Mouse (Mus musculus) CH12.LX (cell line): Measurements from ENCODE around the gene Acat1. TPM values are rescaled to one million over a fixed set of nuclear protein-coding genes. Genes with fewer than 3 reads are reported as not detected.

ENCODE experiments used
- DNase-seq: peaks from one replicate; pipeline ENCODE4 v3.0.0-alpha.2; 2013; ENCODE audit errors: extremely low read depth
- H3K27ac ChIP-seq: 2 replicates; pipeline ENCODE4 v1.5.1; 2012; ENCODE audit warnings: low read depth, mild to moderate bottlenecking, control low read depth, moderate library complexity; ENCODE audit not compliant: insufficient read depth
- H3K27me3 ChIP-seq: replicated peaks from 2 replicates; pipeline ENCODE3; 2012; ENCODE audit warnings: inconsistent platforms
- H3K36me3 ChIP-seq, 2 experiments: replicated peaks in 1 of 2; 2 replicates each; pipeline versions ENCODE3 to v1.6.1; 2012; ENCODE audit warnings: inconsistent platforms in 1 of 2, low read length in 1 of 2, mild to moderate bottlenecking in 1 of 2, mixed read lengths in 1 of 2, moderate library complexity in 1 of 2; ENCODE audit not compliant: control insufficient read depth in 1 of 2, insufficient read depth in 1 of 2
- H3K4me1 ChIP-seq, 2 experiments: 2 replicates each; pipeline ENCODE4 v1.6.1; 2012; ENCODE audit warnings: inconsistent platforms in 1 of 2, moderate library complexity in 1 of 2; ENCODE audit not compliant: insufficient read depth in 2 of 2, control insufficient read depth in 1 of 2
- H3K4me2 ChIP-seq: 2 replicates; pipeline ENCODE4 v1.6.1; 2012; ENCODE audit warnings: low read depth, mild to moderate bottlenecking, control low read depth; ENCODE audit not compliant: poor library complexity, insufficient read depth, severe bottlenecking
- H3K4me3 ChIP-seq, 3 experiments: fragments of 150-350 bp in 1 of 3; sonication (generic) in 1 of 3; replicated peaks in 1 of 3; 2 replicates each; pipeline versions ENCODE3 to v1.5.1; 2011 to 2012; ENCODE audit warnings: low read depth in 2 of 3, low read length in 2 of 3, mild to moderate bottlenecking in 2 of 3, moderate library complexity in 2 of 3, control low read depth in 1 of 3, improper control_type of control experiment in 1 of 3, inconsistent platforms in 1 of 3, mixed read lengths in 1 of 3; ENCODE audit not compliant: poor library complexity in 1 of 3
- H3K79me2 ChIP-seq: replicated peaks from 2 replicates; pipeline ENCODE4 v1.6.1; 2012; ENCODE audit warnings: mild to moderate bottlenecking, moderate library complexity; ENCODE audit not compliant: control insufficient read depth, poor library complexity, insufficient read depth, severe bottlenecking; ENCODE audit errors: extremely low read depth
- H3K9ac ChIP-seq: 2 replicates; pipeline ENCODE4 v1.6.1; 2012; ENCODE audit warnings: low read depth, mild to moderate bottlenecking, control low read depth, moderate library complexity; ENCODE audit not compliant: insufficient read depth
- H3K9me3 ChIP-seq: replicated peaks from 2 replicates; pipeline ENCODE3; 2012; ENCODE audit warnings: low read length, inconsistent platforms, mixed read lengths
- BHLHE40 ChIP-seq: IDR thresholded peaks from 2 replicates; pipeline ENCODE4 v1.6.1; 2011; ENCODE audit warnings: mild to moderate bottlenecking, low read depth, low read length, improper control_type of control experiment
- CHD1 ChIP-seq: IDR thresholded peaks from 2 replicates; pipeline ENCODE4 v1.6.1; 2012; ENCODE audit warnings: low read depth, low read length, improper control_type of control experiment, inconsistent platforms
- CHD2 ChIP-seq: IDR thresholded peaks from 2 replicates; pipeline ENCODE4 v1.6.1; 2011; ENCODE audit warnings: low read length, improper control_type of control experiment
- CTCF ChIP-seq, 2 experiments: IDR thresholded peaks in 1 of 2; conservative IDR thresholded peaks in 1 of 2; 2 replicates each; pipeline ENCODE4 v1.5.1; 2011 to 2012; ENCODE audit warnings: low read depth in 2 of 2, low read length in 2 of 2, improper control_type of control experiment in 1 of 2, inconsistent platforms in 1 of 2, mild to moderate bottlenecking in 1 of 2, moderate library complexity in 1 of 2
- E2F4 ChIP-seq: IDR thresholded peaks from 2 replicates; pipeline ENCODE4 v1.6.1; 2011; ENCODE audit warnings: low read depth, low read length, improper control_type of control experiment; ENCODE audit not compliant: insufficient replicate concordance
- ELF1 ChIP-seq: IDR thresholded peaks from 2 replicates; pipeline ENCODE4 v1.6.1; 2014; ENCODE audit warnings: low read depth, mild to moderate bottlenecking, inconsistent platforms, low read length, improper control_type of control experiment
- EP300 ChIP-seq: IDR thresholded peaks from 2 replicates; pipeline ENCODE4 v1.6.1; 2011; ENCODE audit warnings: low read length, improper control_type of control experiment
- ETS1 ChIP-seq: conservative IDR thresholded peaks from 2 replicates; pipeline ENCODE4 v1.6.1; 2012; ENCODE audit warnings: low read depth, mild to moderate bottlenecking, inconsistent platforms, low read length, improper control_type of control experiment, moderate library complexity
- GABPA ChIP-seq: IDR thresholded peaks from 2 replicates; pipeline ENCODE4 v1.6.1; 2012; ENCODE audit warnings: low read depth, low read length, improper control_type of control experiment, inconsistent platforms; ENCODE audit not compliant: insufficient replicate concordance
- HCFC1 ChIP-seq: IDR thresholded peaks from 2 replicates; pipeline ENCODE4 v1.6.1; 2012; ENCODE audit warnings: low read depth, mild to moderate bottlenecking, inconsistent platforms, low read length, improper control_type of control experiment
- IRF4 ChIP-seq: IDR thresholded peaks from 2 replicates; pipeline ENCODE4 v1.6.1; 2014; ENCODE audit warnings: low read depth, mild to moderate bottlenecking, inconsistent platforms, low read length, improper control_type of control experiment
- JUN ChIP-seq: IDR thresholded peaks from 2 replicates; pipeline ENCODE4 v1.6.1; 2011; ENCODE audit warnings: low read depth, mild to moderate bottlenecking, low read length, improper control_type of control experiment, moderate library complexity; ENCODE audit not compliant: insufficient read depth
- JUND ChIP-seq: conservative IDR thresholded peaks from 2 replicates; pipeline ENCODE4 v1.6.1; 2011; ENCODE audit warnings: low read depth, low read length, improper control_type of control experiment
- KAT2A ChIP-seq: IDR thresholded peaks from 2 replicates; pipeline ENCODE4 v1.6.1; 2012; ENCODE audit warnings: low read length, improper control_type of control experiment, inconsistent platforms; ENCODE audit not compliant: insufficient replicate concordance
- MAFK ChIP-seq: IDR thresholded peaks from 2 replicates; pipeline ENCODE4 v1.6.1; 2011; ENCODE audit warnings: low read length, improper control_type of control experiment; ENCODE audit not compliant: insufficient replicate concordance
- MAX ChIP-seq: IDR thresholded peaks from 2 replicates; pipeline ENCODE4 v1.6.1; 2011; ENCODE audit warnings: low read length, improper control_type of control experiment
- MAZ ChIP-seq: IDR thresholded peaks from 2 replicates; pipeline ENCODE4 v1.6.1; 2012; ENCODE audit warnings: low read depth, mild to moderate bottlenecking, inconsistent platforms, low read length, improper control_type of control experiment, moderate library complexity
- MEF2A ChIP-seq: IDR thresholded peaks from 2 replicates; pipeline ENCODE4 v1.6.1; 2014; ENCODE audit warnings: low read depth, mild to moderate bottlenecking, inconsistent platforms, low read length, improper control_type of control experiment, borderline replicate concordance
- MXI1 ChIP-seq: IDR thresholded peaks from 2 replicates; pipeline ENCODE4 v1.6.1; 2011; ENCODE audit warnings: mild to moderate bottlenecking, low read depth, low read length, improper control_type of control experiment
- MYC ChIP-seq: IDR thresholded peaks from 2 replicates; pipeline ENCODE4 v1.6.1; 2011; ENCODE audit warnings: low read depth, mild to moderate bottlenecking, improper control_type of control experiment, low read length
- NELFE ChIP-seq: IDR thresholded peaks from 2 replicates; pipeline ENCODE4 v1.6.1; 2011; ENCODE audit warnings: low read depth, low read length, improper control_type of control experiment
- NRF1 ChIP-seq: IDR thresholded peaks from 2 replicates; pipeline ENCODE4 v1.6.1; 2014; ENCODE audit warnings: low read depth, mild to moderate bottlenecking, inconsistent platforms, low read length, improper control_type of control experiment, moderate library complexity
- PAX5 ChIP-seq: IDR thresholded peaks from 2 replicates; pipeline ENCODE4 v1.6.1; 2012; ENCODE audit warnings: low read length, inconsistent platforms, mixed read lengths
- POLR2A ChIP-seq: IDR thresholded peaks from 2 replicates; pipeline ENCODE4 v1.6.1; 2011; ENCODE audit warnings: low read depth, mild to moderate bottlenecking, improper control_type of control experiment, low read length
- POLR2AphosphoS2 ChIP-seq: IDR thresholded peaks from 2 replicates; pipeline ENCODE4 v1.6.1; 2011; ENCODE audit warnings: low read depth, low read length, improper control_type of control experiment
- RAD21 ChIP-seq: IDR thresholded peaks from 2 replicates; pipeline ENCODE4 v1.6.1; 2011; ENCODE audit warnings: low read depth, mild to moderate bottlenecking, low read length, improper control_type of control experiment, moderate library complexity
- RCOR1 ChIP-seq: conservative IDR thresholded peaks from 2 replicates; pipeline ENCODE4 v1.6.1; 2012; ENCODE audit warnings: low read depth, mild to moderate bottlenecking, inconsistent platforms, low read length, improper control_type of control experiment
- SIN3A ChIP-seq: IDR thresholded peaks from 2 replicates; pipeline ENCODE4 v1.6.1; 2012; ENCODE audit warnings: low read length, improper control_type of control experiment, inconsistent platforms
- SMC3 ChIP-seq: IDR thresholded peaks from 2 replicates; pipeline ENCODE4 v1.6.1; 2011; ENCODE audit warnings: low read depth, low read length, improper control_type of control experiment
- TBP ChIP-seq: conservative IDR thresholded peaks from 2 replicates; pipeline ENCODE4 v1.6.1; 2011; ENCODE audit warnings: low read depth, low read length, improper control_type of control experiment
- TCF12 ChIP-seq: IDR thresholded peaks from 2 replicates; pipeline ENCODE4 v1.6.1; 2014; ENCODE audit warnings: low read depth, mild to moderate bottlenecking, inconsistent platforms, low read length, improper control_type of control experiment
- UBTF ChIP-seq: IDR thresholded peaks from 2 replicates; pipeline ENCODE4 v1.6.1; 2012; ENCODE audit warnings: low read depth, mild to moderate bottlenecking, inconsistent platforms, low read length, improper control_type of control experiment, moderate library complexity
- USF1 ChIP-seq: IDR thresholded peaks from 2 replicates; pipeline ENCODE4 v1.6.1; 2014; ENCODE audit warnings: low read depth, mild to moderate bottlenecking, inconsistent platforms, low read length, improper control_type of control experiment
- USF2 ChIP-seq: conservative IDR thresholded peaks from 2 replicates; pipeline ENCODE4 v1.6.1; 2011; ENCODE audit warnings: low read depth, low read length, improper control_type of control experiment
- ZC3H11A ChIP-seq: IDR thresholded peaks from 2 replicates; pipeline ENCODE4 v1.6.1; 2012; ENCODE audit warnings: low read depth, mild to moderate bottlenecking, inconsistent platforms, low read length, improper control_type of control experiment
- ZKSCAN1 ChIP-seq: IDR thresholded peaks from 2 replicates; pipeline ENCODE4 v1.6.1; 2012; ENCODE audit warnings: low read depth, inconsistent platforms, low read length, improper control_type of control experiment, borderline replicate concordance
- ZMIZ1 ChIP-seq: IDR thresholded peaks from 2 replicates; pipeline ENCODE4 v1.6.1; 2012; ENCODE audit warnings: low read depth, mild to moderate bottlenecking, inconsistent platforms, low read length, improper control_type of control experiment
- ZNF384 ChIP-seq: IDR thresholded peaks from 2 replicates; pipeline ENCODE4 v1.6.1; 2012; ENCODE audit warnings: low read depth, low read length, improper control_type of control experiment, inconsistent platforms
- dilution Hi-C: fragments of 300-500 bp; cut with MboI; formaldehyde crosslinking; loops from 2 replicates; pipeline ENCODE4 v1.14.3; 2020; ENCODE audit warnings: low sequenced_read_pairs; ENCODE audit not compliant: extremely low pct_unique_long_range_greater_than_20kb, extremely low pct_ligation_motif_present
- in situ Hi-C: fragments of 300-500 bp; cut with MboI; formaldehyde crosslinking; loops from 3 replicates; pipeline ENCODE4 v1.14.3; 2019; ENCODE audit warnings: low sequenced_read_pairs, low pct_ligation_motif_present, low pct_unique_long_range_greater_than_20kb, mixed read lengths
- polyA plus RNA-seq: library from polyadenylated mRNA; unstranded; fragments of >175 nt; gene quantifications from 2 replicates; pipeline ENCODE4 v1.2.1, GENCODE M21; 2012; ENCODE audit warnings: low read depth; ENCODE audit not compliant: insufficient read length
- total RNA-seq, 2 experiments: library from RNA; depleted of rRNA; stranded (reverse); fragments of 300-350 nt in 1 of 2; fragments of >200 nt in 1 of 2; gene quantifications; 2 replicates each; pipeline ENCODE4 v1.2.3; 2012 to 2014

Acat1 gene
- total and polyA plus RNA-seq, 3 experiments: 36.5 to 62.7 (median 49.2) TPM

GRCm38 (mm10) chr9:53536558-53537320, 73.4 kb downstream of the Acat1 start, which contains the start of the genes Atm and Npat:
TSS of gene Atm (minus strand) at chr9:53536740.
TSS of gene Npat (plus strand) at chr9:53537047.
- in situ Hi-C loops: no loop called here
- Histone ChIP-seq H3K79me2 (peaks cover 56% of the 10 kb centered on the region), H3K9ac (peak within 1 kb of the TSS; percentile 86), H3K4me2 (peak within 1 kb of the TSS; percentile 86), H3K27me3 (no peaks in the 10 kb centered on the region), H3K4me3 (peak within 1 kb of the TSS; percentile 80 to 87 (median 81)), H3K9me3 (no peaks in the 10 kb centered on the region), H3K36me3 (peaks cover 2 to 19% of the 10 kb centered on the region in 2 experiments), H3K4me1 (peaks cover 0 to 27% of the 10 kb centered on the region in 2 experiments; a peak in 3 of 4 replicates), H3K27ac (peak within 1 kb of the TSS; percentile 67; the same call in 1 of the 2 replicates)
- dilution Hi-C loops: no loop called here
- DNase-seq: peak; percentile 99
- TF ChIP-seq ZKSCAN1: no peak
- peak; percentile 70 for TF ChIP-seq USF1
- TF ChIP-seq POLR2A: peak; percentile 83
- TF ChIP-seq MEF2A: no peak; the same call in 1 of the 2 replicates
- peak; percentile 75; the same call in 1 of the 2 replicates for TF ChIP-seq POLR2AphosphoS2
- peak; percentile 69 for TF ChIP-seq HCFC1
- no peak for TF ChIP-seq JUN
- no peak for TF ChIP-seq MAFK
- no peak for TF ChIP-seq ZC3H11A
- peak; percentile 27; the same call in 1 of the 2 replicates for TF ChIP-seq TBP
- TF ChIP-seq RCOR1: no peak
- peak; percentile 42; the same call in 1 of the 2 replicates for TF ChIP-seq KAT2A
- TF ChIP-seq RAD21: no peak
- no peak for TF ChIP-seq UBTF
- no peak for TF ChIP-seq CHD1
- TF ChIP-seq CTCF (conservative IDR thresholded peaks at IDR 0.05 in 1 of 2, IDR thresholded peaks at IDR 0.05 in 1 of 2; ENCODE audit: low read depth in 2 of 2, low read length in 2 of 2): no peak
- no peak for TF ChIP-seq EP300
- TF ChIP-seq SMC3: no peak
- 0 out of 2 replicates have a peak, but pooled peaks have one; percentile 36 for TF ChIP-seq ZMIZ1
- peak; percentile 98 for TF ChIP-seq NRF1
- no peak for TF ChIP-seq JUND
- TF ChIP-seq NELFE: peak; percentile 85
- peak; percentile 82 for TF ChIP-seq ETS1
- peak; percentile 30 for TF ChIP-seq TCF12
- TF ChIP-seq USF2: 0 out of 2 replicates have a peak, but pooled peaks have one; percentile 44
- no peak for TF ChIP-seq MAZ
- TF ChIP-seq IRF4: peak; percentile 26; the same call in 1 of the 2 replicates
- no peak for TF ChIP-seq GABPA
- TF ChIP-seq MYC: peak; percentile 93
- TF ChIP-seq SIN3A: peak; percentile 98
- peak; percentile 87; the same call in 1 of the 2 replicates for TF ChIP-seq E2F4
- TF ChIP-seq BHLHE40: peak; percentile 95
- TF ChIP-seq PAX5: no peak
- no peak for TF ChIP-seq ZNF384
- 0 out of 2 replicates have a peak, but pooled peaks have one; percentile 24 for TF ChIP-seq CHD2
- TF ChIP-seq MAX: peak; percentile 93
- TF ChIP-seq MXI1: peak; percentile 95
- TF ChIP-seq ELF1: peak; percentile 84
